Mouse (Mus musculus) hematopoietic multipotent progenitor cell, adult 10-12 weeks (in vitro differentiated cells): Measurements from ENCODE around the gene Tpd52l1. TPM values are rescaled to one million over a fixed set of nuclear protein-coding genes. Genes with fewer than 3 reads are reported as not detected.

Source experiments
- polyA plus RNA-seq: library from polyadenylated mRNA; stranded (reverse); fragments of >175 nt; gene quantifications from 2 replicates; pipeline ENCODE4 v1.2.3, GENCODE M21; 2012; ENCODE audit warnings: low replicate concordance

The Tpd52l1 gene
- polyA plus RNA-seq: 0.18 and 0.25 TPM in 2 replicates

GRCm38 (mm10) chr10:31445291-31446124 is at the start of gene Tpd52l1:
Gene Tpd52l1, minus strand, starts transcription at chr10:31445958.

GRCm38 (mm10) chr10:31312865-31313848 is 132.6 kb downstream of the Tpd52l1 start, which contains the start of gene Hddc2:
Gene Hddc2, plus strand, starts transcription at chr10:31313383.

Other genes with a start within 250 kb of the Tpd52l1 start
- gene Hddc2, start 132.6 kb downstream of the Tpd52l1 start, polyA plus RNA-seq: 0.73 and 2.3 TPM in 2 replicates
- gene Rnf217, start 163.2 kb upstream of the Tpd52l1 start, polyA plus RNA-seq: 0.16 and 0.80 TPM in 2 replicates